23 mouse cellular contexts compared by ENCODE assay signal in the genomic region with DNA sequence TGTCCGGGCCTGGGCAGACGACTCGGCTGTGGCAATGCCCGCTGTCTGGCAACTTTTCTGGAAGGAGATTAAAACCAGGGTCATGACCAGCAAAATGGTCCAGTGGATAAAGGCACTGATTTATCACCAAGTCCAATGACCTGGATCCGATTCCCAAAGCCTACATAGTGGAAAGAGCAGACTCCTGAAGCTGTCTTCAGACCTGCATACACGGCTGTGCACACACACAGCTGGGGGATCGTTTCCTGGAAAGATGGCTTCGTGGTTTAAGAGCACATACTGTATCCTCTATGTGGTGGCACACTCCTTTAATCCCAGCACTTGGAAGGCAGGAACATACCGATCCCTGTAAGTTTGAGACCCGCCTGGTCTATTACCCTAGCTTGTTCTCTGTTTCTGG. TPM values are rescaled to one million over a fixed set of nuclear protein-coding genes. Genes with fewer than 3 reads are reported as not detected.
A peak's percentile ranks its signal among the peaks of the same experiment; 100 is the strongest.
DNase-seq lines count a peak whose midpoint lies in the region; ATAC-seq and TF ChIP-seq lines count a peak whose summit lies in the region.
"Had no signal": no experiment of that assay in that cellular context is flagged by ENCODE, and none has a peak within 500 bp of the region (broad histone marks: within the 10 kb centered on the region; RNA-seq: fewer than 3 reads in every experiment).

No protein-coding gene starts in this region.

- DNase-seq in gastrocnemius, adult 2 months, result peak; percentile 3
- DNase-seq in gastrocnemius, postnatal 36 days, result no peak
- no peak for DNase-seq in kidney, adult 8-10 months
- peak; percentile 66 for DNase-seq in kidney, postnatal 0 days (ENCODE audit: low spot score)
- no peak for DNase-seq in kidney, postnatal 4 days
- DNase-seq: adrenal gland, adult 8-10 months; adrenal gland, postnatal 36 days; B cell, adult 2 months; cerebellum, adult 11-12 months; cerebellum, adult 2 months; cerebellum, adult 9-10 months; cerebellum, postnatal 10 days; cerebellum, postnatal 25 days had no signal

- no peak overlapping the region for H3K4me2 ChIP-seq in kidney, embryonic 15.5 days
- no peak overlapping the region for H3K4me2 ChIP-seq in kidney, postnatal 0 days (ENCODE audit: low read length)
- H3K4me2 ChIP-seq: embryonic facial prominence, embryonic 12.5 days; forebrain, embryonic 13.5 days; forebrain, embryonic 15.5 days had no signal

- WGBS in kidney, embryonic 15.5 days, result 64% methylated on average over 10 of the region's 10 CpGs
- 54% methylated on average over 10 of the region's 10 CpGs for WGBS in kidney, postnatal 0 days

- intact Hi-C loops in gastrocnemius, adult 2 months (cut with DNase I), result no loop called here
- intact Hi-C loops in gastrocnemius, postnatal 36 days (cut with DNase I), result no loop called here

- no peaks in the 10 kb centered on the region for H3K9me3 ChIP-seq in kidney, embryonic 15.5 days (replicated peaks)
- no peaks in the 10 kb centered on the region for H3K9me3 ChIP-seq in kidney, postnatal 0 days (replicated peaks; ENCODE audit: low read length)
- H3K9me3 ChIP-seq: embryonic facial prominence, embryonic 10.5 days; embryonic facial prominence, embryonic 12.5 days; forebrain, embryonic 13.5 days; forebrain, embryonic 15.5 days; G1E had no signal

- 0 out of 2 replicates have a peak, but pooled peaks cover 3% of the 10 kb centered on the region for H3K4me1 ChIP-seq in kidney, embryonic 15.5 days
- H3K4me1 ChIP-seq in kidney, postnatal 0 days (replicated peaks; ENCODE audit: insufficient read depth, low read length), result no peaks in the 10 kb centered on the region
- H3K4me1 ChIP-seq: embryonic facial prominence, embryonic 12.5 days had no signal

- H3K4me3 ChIP-seq in gastrocnemius, adult 2 months, result no peak overlapping the region
- no peak overlapping the region for H3K4me3 ChIP-seq in kidney, embryonic 15.5 days (replicated peaks)
- no peak overlapping the region for H3K4me3 ChIP-seq in kidney, postnatal 0 days (replicated peaks; ENCODE audit: low read depth, low read length)
- H3K4me3 ChIP-seq: embryonic facial prominence, embryonic 10.5 days; embryonic facial prominence, embryonic 12.5 days; forebrain, embryonic 13.5 days; forebrain, embryonic 15.5 days had no signal

- no peak overlapping the region for H3K9ac ChIP-seq in kidney, embryonic 15.5 days
- no peak overlapping the region for H3K9ac ChIP-seq in kidney, postnatal 0 days (ENCODE audit: low read depth, low read length)
- H3K9ac ChIP-seq: embryonic facial prominence, embryonic 12.5 days; forebrain, embryonic 13.5 days; forebrain, embryonic 15.5 days had no signal

- H3K27ac ChIP-seq in gastrocnemius, adult 2 months, result no peak overlapping the region
- no peak overlapping the region for H3K27ac ChIP-seq in kidney, embryonic 15.5 days
- H3K27ac ChIP-seq in kidney, postnatal 0 days, result no peak overlapping the region
- H3K27ac ChIP-seq: embryonic facial prominence, embryonic 10.5 days; embryonic facial prominence, embryonic 12.5 days; forebrain, embryonic 13.5 days; forebrain, embryonic 15.5 days had no signal

- TF ChIP-seq CTCF in gastrocnemius, adult 2 months (IDR thresholded peaks at IDR 0.05), result no peak
- no peak for TF ChIP-seq CTCF in kidney, postnatal 0 days (IDR thresholded peaks at IDR 0.05; ENCODE audit: low read depth)

- peaks cover 24% of the 10 kb centered on the region; the same call in 1 of the 2 replicates for H3K36me3 ChIP-seq in kidney, embryonic 15.5 days
- H3K36me3 ChIP-seq in kidney, postnatal 0 days (ENCODE audit: insufficient read depth, low read length), result peaks cover 10% of the 10 kb centered on the region; the same call in 1 of the 2 replicates

- H3K27me3 ChIP-seq in kidney, embryonic 15.5 days, result no peaks in the 10 kb centered on the region
- H3K27me3 ChIP-seq in kidney, postnatal 0 days (ENCODE audit: insufficient read depth, low read length), result no peaks in the 10 kb centered on the region
- H3K27me3 ChIP-seq: CH12.LX; embryonic facial prominence, embryonic 12.5 days; forebrain, embryonic 13.5 days; forebrain, embryonic 15.5 days; Patski had no signal

- peak; percentile 59; the same call in 1 of the 2 replicates for ATAC-seq in kidney, embryonic 15.5 days (replicated peaks; ENCODE audit: low FRiP score)
- no peak for ATAC-seq in kidney, postnatal 0 days (replicated peaks; ENCODE audit: low FRiP score, low read depth)
- ATAC-seq: activated CD4-positive, CD25-positive, alpha-beta regulatory T cell, adult 4 months; CD4-positive, CD25-positive, alpha-beta regulatory T cell, adult 4 months; forebrain, embryonic 13.5 days; forebrain, embryonic 15.5 days; Patski had no signal

RNA-seq across cellular contexts. Expression of a gene that starts 10.3 kb away (rescaled TPM):
- total RNA-seq in gastrocnemius, adult 2 months (2021), result 1 to 10 TPM; 4.4 to 5.0 TPM
- total RNA-seq in gastrocnemius, postnatal 36 days (2021), result 1 to 10 TPM; 3.9 to 4.1 TPM
- polyA plus RNA-seq in kidney, embryonic 15.5 days (2015; fragmentation: Nextera tagmentation; extraction: Ambion mirVana), result 34.8 and 40.7 TPM in 2 replicates
- 26.2 and 29.1 TPM in 2 replicates for polyA plus RNA-seq in kidney, postnatal 0 days (2015; fragmentation: Nextera tagmentation; extraction: Ambion mirVana)

RNA-seq across cellular contexts. Expression of a gene that starts 18.8 kb away (rescaled TPM):
- 100 to 1,000 TPM in 1 of 2 experiments, 10 to 100 TPM in 1; 93.8 to 110 TPM for total RNA-seq in gastrocnemius, adult 2 months (2021)
- 10 to 100 TPM; 81.3 to 93.3 TPM for total RNA-seq in gastrocnemius, postnatal 36 days (2021)
- 486 and 529 TPM in 2 replicates for polyA plus RNA-seq in kidney, embryonic 15.5 days (2015; fragmentation: Nextera tagmentation; extraction: Ambion mirVana)
- polyA plus RNA-seq in kidney, postnatal 0 days (2015; fragmentation: Nextera tagmentation; extraction: Ambion mirVana), result 411 and 412 TPM in 2 replicates

RNA-seq across cellular contexts. Expression of a gene that starts 39.1 kb away (rescaled TPM):
- 1 to 10 TPM; 3.6 to 4.1 TPM for total RNA-seq in gastrocnemius, adult 2 months (2021)
- total RNA-seq in gastrocnemius, postnatal 36 days (2021), result 1 to 10 TPM; 2.8 to 5.1 TPM
- 11.5 and 13.2 TPM in 2 replicates for polyA plus RNA-seq in kidney, embryonic 15.5 days (2015; fragmentation: Nextera tagmentation; extraction: Ambion mirVana)
- polyA plus RNA-seq in kidney, postnatal 0 days (2015; fragmentation: Nextera tagmentation; extraction: Ambion mirVana), result 5.7 and 6.4 TPM in 2 replicates

RNA-seq across cellular contexts. Expression of a gene that starts 55.1 kb away (rescaled TPM):
- 1 to 10 TPM; 2.0 to 3.5 TPM for total RNA-seq in gastrocnemius, adult 2 months (2021)
- total RNA-seq in gastrocnemius, postnatal 36 days (2021), result 1 to 10 TPM; 2.6 to 3.0 TPM
- polyA plus RNA-seq in kidney, embryonic 15.5 days (2015; fragmentation: Nextera tagmentation; extraction: Ambion mirVana), result 35.2 and 37.7 TPM in 2 replicates
- 31.8 and 37.0 TPM in 2 replicates for polyA plus RNA-seq in kidney, postnatal 0 days (2015; fragmentation: Nextera tagmentation; extraction: Ambion mirVana)

Comparison
In these comparisons a context has a peak if more than half of its experiments do, and no peak if none do; other contexts are left out.
1. DNase-seq: peak in gastrocnemius, adult 2 months (single experiment) and kidney, postnatal 0 days (single experiment); none in gastrocnemius, postnatal 36 days (0 of 2), kidney, adult 8-10 months (0 of 2) and kidney, postnatal 4 days (0 of 2).